Mouse (Mus musculus): ENCODE data around the gene Anapc15. TPM values are rescaled to one million over a fixed set of nuclear protein-coding genes. Genes with fewer than 3 reads are reported as not detected.
A peak's percentile ranks its signal among the peaks of the same experiment; 100 is the strongest.

The Anapc15 gene
- polyA plus RNA-seq, 1 experiment: 42.6 TPM

GRCm38 (mm10) chr7:101835457-101836109 lies 27.9 kb upstream of the Anapc15 start:
- 34% methylated on average over 5 of the region's 5 CpGs for WGBS
- Histone ChIP-seq H3K27me3 (replicated peaks; ENCODE audit: control insufficient read depth, insufficient read depth, low read length) (no peaks in the 10 kb centered on the region), H3K4me1 (ENCODE audit: control insufficient read depth, insufficient read depth, low read length) (peaks cover 10% of the 10 kb centered on the region; the same call in 1 of the 2 replicates), H3K4me3 (ENCODE audit: insufficient read depth, low read depth, low read length) (no peak overlapping the region), H3K36me3 (ENCODE audit: control insufficient read depth, insufficient read depth, low read length) (peaks cover 4% of the 10 kb centered on the region), H3K27ac (ENCODE audit: insufficient read depth, low read depth, low read length) (no peak overlapping the region)
- no peak for DNase-seq
- TF ChIP-seq POLR2A (IDR thresholded peaks at IDR 0.05; ENCODE audit: low read depth, low read length) (no peak), CTCF (conservative IDR thresholded peaks at IDR 0.05; ENCODE audit: insufficient read depth, insufficient read length, low read depth, low read length) (0 out of 2 replicates have a peak, but pooled peaks have one; percentile 10)

GRCm38 (mm10) chr7:101836271-101837153 lies 27.0 kb upstream of the Anapc15 start:
- TF ChIP-seq CTCF (conservative IDR thresholded peaks at IDR 0.05; ENCODE audit: insufficient read depth, insufficient read length, low read depth, low read length) (no peak), POLR2A (IDR thresholded peaks at IDR 0.05; ENCODE audit: low read depth, low read length) (no peak)

GRCm38 (mm10) chr7:101837154-101837605 lies 26.3 kb upstream of the Anapc15 start:
- peak overlapping the region; percentile 92 for H3K27ac ChIP-seq (ENCODE audit: insufficient read depth, low read depth, low read length)
- under 1% methylated on average over 20 of the region's 20 CpGs for WGBS
- peaks cover 2% of the 10 kb centered on the region; the same call in 1 of the 2 replicates for H3K36me3 ChIP-seq (ENCODE audit: control insufficient read depth, insufficient read depth, low read length)
- TF ChIP-seq CTCF (conservative IDR thresholded peaks at IDR 0.05; ENCODE audit: insufficient read depth, insufficient read length, low read depth, low read length): no peak
- TF ChIP-seq POLR2A (IDR thresholded peaks at IDR 0.05; ENCODE audit: low read depth, low read length): no peak
- H3K4me1 ChIP-seq (ENCODE audit: control insufficient read depth, insufficient read depth, low read length): peaks cover 10% of the 10 kb centered on the region; the same call in 1 of the 2 replicates
- H3K27me3 ChIP-seq (replicated peaks; ENCODE audit: control insufficient read depth, insufficient read depth, low read length): no peaks in the 10 kb centered on the region
- peak; percentile 50 for DNase-seq
- H3K4me3 ChIP-seq (ENCODE audit: insufficient read depth, low read depth, low read length): peak overlapping the region; percentile 82

More at GRCm38 (mm10) chr7:101836271-101837153, 27.0 kb upstream of the Anapc15 start:
- peak; percentile 71 for DNase-seq
- Histone ChIP-seq H3K4me3 (ENCODE audit: insufficient read depth, low read depth, low read length) (peak overlapping the region; percentile 82), H3K4me1 (ENCODE audit: control insufficient read depth, insufficient read depth, low read length) (peaks cover 10% of the 10 kb centered on the region; the same call in 1 of the 2 replicates), H3K27ac (ENCODE audit: insufficient read depth, low read depth, low read length) (peak overlapping the region; percentile 92), H3K27me3 (replicated peaks; ENCODE audit: control insufficient read depth, insufficient read depth, low read length) (no peaks in the 10 kb centered on the region), H3K36me3 (ENCODE audit: control insufficient read depth, insufficient read depth, low read length) (peaks cover 2% of the 10 kb centered on the region; the same call in 1 of the 2 replicates)
- WGBS: under 1% methylated on average over 63 of the region's 63 CpGs

DNA sequence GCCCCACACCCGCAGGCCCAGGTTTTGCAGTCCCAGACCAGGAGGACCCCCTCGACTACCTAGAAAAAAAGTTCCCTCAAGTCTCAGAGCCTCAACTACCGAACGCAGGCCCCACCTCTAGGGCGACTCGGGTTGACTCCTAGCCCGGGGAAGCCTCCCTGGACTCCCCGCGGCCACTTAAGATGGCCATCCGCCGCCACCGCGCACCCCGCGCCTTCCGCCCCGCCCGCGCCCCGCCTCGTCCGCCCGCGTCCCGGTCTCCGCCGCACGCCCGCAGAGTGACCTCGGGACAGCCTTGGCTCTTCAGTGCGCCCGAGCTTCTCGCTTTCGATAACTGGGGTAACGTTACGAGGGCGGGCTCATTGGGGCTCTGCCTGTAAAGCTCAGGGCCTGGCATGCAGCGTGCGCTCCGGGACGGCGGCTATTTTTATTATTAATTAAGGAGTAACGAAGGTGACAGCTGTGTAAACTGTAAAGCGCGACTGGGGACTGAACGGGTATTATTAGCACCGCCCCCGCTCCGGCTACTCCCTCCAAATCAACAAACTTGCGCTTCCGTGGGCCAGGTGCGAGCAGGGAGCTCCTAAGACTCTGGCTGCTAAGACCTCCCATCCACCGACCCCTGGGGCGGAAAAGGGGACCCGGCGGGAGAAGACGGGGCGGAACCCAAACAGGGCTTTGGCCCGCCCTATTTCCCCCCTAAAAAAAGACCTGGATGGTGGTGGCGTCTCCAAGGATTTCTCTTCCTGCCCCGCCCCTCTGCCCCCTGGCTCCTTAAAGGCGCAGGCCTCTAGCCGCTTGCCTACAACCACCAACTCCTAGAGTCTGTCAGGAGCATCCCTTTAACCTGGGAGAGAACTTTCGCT lies 25.7 kb upstream of the Anapc15 start, which contains the start of gene Inppl1:
Inppl1 (minus strand) TSS at position 624 of the 866 bp plus-strand sequence.
- under 1% methylated on average over 64 of the region's 64 CpGs for WGBS
- peak within 1 kb of the TSS; percentile 92 for H3K27ac ChIP-seq (ENCODE audit: insufficient read depth, low read depth, low read length)
- peak within 1 kb of the TSS; percentile 82 for H3K4me3 ChIP-seq (ENCODE audit: insufficient read depth, low read depth, low read length)
- H3K36me3 ChIP-seq (ENCODE audit: control insufficient read depth, insufficient read depth, low read length): no peaks in the 10 kb centered on the region
- H3K27me3 ChIP-seq (replicated peaks; ENCODE audit: control insufficient read depth, insufficient read depth, low read length): no peaks in the 10 kb centered on the region
- peak; percentile 98 for DNase-seq
- TF ChIP-seq POLR2A (IDR thresholded peaks at IDR 0.05; ENCODE audit: low read depth, low read length) (no peak), CTCF (conservative IDR thresholded peaks at IDR 0.05; ENCODE audit: insufficient read depth, insufficient read length, low read depth, low read length) (0 out of 2 replicates have a peak, but pooled peaks have one; percentile 19)
- H3K4me1 ChIP-seq (ENCODE audit: control insufficient read depth, insufficient read depth, low read length): peaks cover 10% of the 10 kb centered on the region; the same call in 1 of the 2 replicates

- no peak overlapping the region for H3K27ac ChIP-seq (ENCODE audit: insufficient read depth, low read depth, low read length)
- H3K36me3 ChIP-seq (ENCODE audit: control insufficient read depth, insufficient read depth, low read length): no peaks in the 10 kb centered on the region
- no peak for DNase-seq
- 68% methylated on average over 6 of the region's 6 CpGs for WGBS
- H3K4me1 ChIP-seq (ENCODE audit: control insufficient read depth, insufficient read depth, low read length): no peaks in the 10 kb centered on the region
- H3K27me3 ChIP-seq (replicated peaks; ENCODE audit: control insufficient read depth, insufficient read depth, low read length): no peaks in the 10 kb centered on the region
- no peak overlapping the region for H3K4me3 ChIP-seq (ENCODE audit: insufficient read depth, low read depth, low read length)
- TF ChIP-seq POLR2A (IDR thresholded peaks at IDR 0.05; ENCODE audit: low read depth, low read length) (no peak), CTCF (conservative IDR thresholded peaks at IDR 0.05; ENCODE audit: insufficient read depth, insufficient read length, low read depth, low read length) (no peak)
Observed at GRCm38 (mm10) chr7:101844186-101844585, 19.3 kb upstream of the Anapc15 start.

DNA sequence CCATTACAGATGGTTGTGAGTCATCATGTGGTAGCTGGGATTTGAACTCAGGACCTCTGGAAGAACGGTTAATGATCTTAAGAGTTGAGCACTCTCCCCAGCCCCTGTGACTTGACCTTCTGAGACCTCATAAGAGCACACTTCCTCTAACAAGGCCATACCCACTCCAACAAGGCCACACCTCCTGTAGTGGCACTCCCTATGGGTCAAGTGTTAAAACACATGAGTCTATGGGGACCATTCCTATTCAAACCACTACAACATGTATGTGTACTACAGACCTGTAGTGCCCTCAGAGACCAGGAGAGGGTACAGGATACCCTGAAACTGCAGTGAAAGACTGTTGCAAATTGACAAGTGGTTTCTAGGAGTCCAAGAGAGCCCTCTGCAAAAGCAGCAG lies 15.6 kb upstream of the Anapc15 start:
- Histone ChIP-seq H3K27me3 (replicated peaks; ENCODE audit: control insufficient read depth, insufficient read depth, low read length) (no peaks in the 10 kb centered on the region), H3K27ac (ENCODE audit: insufficient read depth, low read depth, low read length) (no peak overlapping the region), H3K4me1 (ENCODE audit: control insufficient read depth, insufficient read depth, low read length) (no peaks in the 10 kb centered on the region; the same call in 1 of the 2 replicates), H3K36me3 (ENCODE audit: control insufficient read depth, insufficient read depth, low read length) (no peaks in the 10 kb centered on the region), H3K4me3 (ENCODE audit: insufficient read depth, low read depth, low read length) (no peak overlapping the region)
- no peak for DNase-seq
- TF ChIP-seq POLR2A (IDR thresholded peaks at IDR 0.05; ENCODE audit: low read depth, low read length) (no peak), CTCF (conservative IDR thresholded peaks at IDR 0.05; ENCODE audit: insufficient read depth, insufficient read length, low read depth, low read length) (no peak)
- WGBS: 95% methylated on average over 1 of the region's 1 CpGs

Measured in kidney, adult 2 months (tissue).